Mouse (Mus musculus) G1E (cell line): Measurements from ENCODE around the gene AC134908.4.

Source experiments
- CTCF ChIP-seq: IDR thresholded peaks from 2 replicates; pipeline ENCODE4 v1.5.1; 2012; ENCODE audit warnings: low read depth, low read length, inconsistent platforms, mixed read lengths
- GATA1 ChIP-seq: IDR thresholded peaks from 2 replicates; pipeline ENCODE4 v1.6.1; 2012; ENCODE audit warnings: borderline replicate concordance, low read length, inconsistent platforms, mixed read lengths
- GATA2 ChIP-seq: IDR thresholded peaks from 2 replicates; pipeline ENCODE4 v1.6.1; 2012; ENCODE audit warnings: low read depth, low read length, inconsistent platforms, borderline replicate concordance
- POLR2AphosphoS5 ChIP-seq: IDR thresholded peaks from 2 replicates; pipeline ENCODE4 v1.6.1; 2012; ENCODE audit warnings: low read depth, low read length, inconsistent platforms; ENCODE audit not compliant: insufficient replicate concordance
- TAL1 ChIP-seq: conservative IDR thresholded peaks from 2 replicates; pipeline ENCODE4 v1.6.1; 2012; ENCODE audit warnings: low read depth, low read length, inconsistent platforms, mixed read lengths

GRCm38 (mm10) chr17:25762591-25762990, 32.9 kb downstream of the AC134908.4 start:
- TF ChIP-seq CTCF (no peak), GATA1 (no peak), GATA2 (no peak), TAL1 (no peak), POLR2AphosphoS5 (no peak)
